Mouse (Mus musculus): ENCODE results near the gene Psmd11.

Gene Psmd11

DNA sequence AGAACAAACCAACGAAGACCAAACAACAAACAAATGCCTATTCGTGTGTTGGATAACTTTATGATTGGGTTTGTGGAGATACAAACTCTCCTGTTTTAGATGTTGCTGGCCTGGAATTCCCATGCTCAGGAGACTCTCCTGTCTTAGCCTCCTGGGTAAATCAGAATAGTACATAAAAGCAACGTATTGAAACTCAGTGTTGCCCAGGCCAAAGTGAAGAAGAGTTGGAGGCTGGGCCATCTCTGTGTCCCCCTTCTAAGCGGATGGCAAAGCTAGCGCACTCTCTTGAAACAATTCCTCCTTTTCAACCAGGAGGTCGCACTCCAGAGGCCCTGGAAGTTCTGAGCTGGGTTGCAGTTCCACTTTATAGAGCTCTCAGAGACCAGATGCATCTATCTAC lies 74.9 kb downstream of the Psmd11 start:
- in situ Hi-C loops (cut with MboI, MseI), result loop anchor here (10.0 kb wide), 1 partner anchor 282 kb away; the partner anchor contains the start of gene Myo1d

DNA sequence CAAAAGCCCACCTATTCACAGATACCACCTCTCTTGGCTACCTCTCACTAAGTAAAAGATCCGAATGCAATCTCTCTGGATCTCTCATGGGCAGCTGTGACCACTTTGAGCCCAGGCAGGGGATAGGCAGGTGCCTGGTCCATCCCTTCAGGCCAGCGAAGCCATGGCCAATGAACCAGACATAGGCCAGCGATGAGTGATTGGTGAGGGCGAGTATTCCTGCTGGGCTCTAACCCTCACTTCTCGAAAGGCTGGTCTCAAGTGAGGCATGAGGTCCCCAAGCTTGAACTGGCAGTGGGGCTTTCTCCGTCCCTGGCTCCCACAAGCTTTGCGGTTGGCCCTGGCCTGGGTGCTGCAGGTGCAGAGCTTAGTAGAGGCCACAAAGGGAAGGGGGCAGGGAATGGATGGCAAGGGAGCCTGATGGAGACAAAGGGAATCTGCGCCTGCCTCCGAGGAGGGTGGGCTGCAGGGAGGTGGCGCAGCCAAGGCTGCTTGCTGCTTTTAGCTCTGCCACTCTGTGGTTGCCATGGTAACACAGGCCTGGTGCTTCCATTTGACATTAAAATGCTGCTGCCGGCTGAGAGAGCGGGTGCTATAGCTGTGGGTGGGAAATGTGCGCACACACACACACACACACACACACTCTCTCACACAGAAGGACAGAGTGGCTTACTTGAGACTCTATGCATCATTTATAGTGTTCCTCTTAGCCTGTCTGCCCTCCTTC lies 75.5 kb downstream of the Psmd11 start:
- in situ Hi-C loops (cut with MboI, MseI), result loop anchor here (10.0 kb wide), 1 partner anchor 281 kb away; the partner anchor contains the start of gene Myo1d

DNA sequence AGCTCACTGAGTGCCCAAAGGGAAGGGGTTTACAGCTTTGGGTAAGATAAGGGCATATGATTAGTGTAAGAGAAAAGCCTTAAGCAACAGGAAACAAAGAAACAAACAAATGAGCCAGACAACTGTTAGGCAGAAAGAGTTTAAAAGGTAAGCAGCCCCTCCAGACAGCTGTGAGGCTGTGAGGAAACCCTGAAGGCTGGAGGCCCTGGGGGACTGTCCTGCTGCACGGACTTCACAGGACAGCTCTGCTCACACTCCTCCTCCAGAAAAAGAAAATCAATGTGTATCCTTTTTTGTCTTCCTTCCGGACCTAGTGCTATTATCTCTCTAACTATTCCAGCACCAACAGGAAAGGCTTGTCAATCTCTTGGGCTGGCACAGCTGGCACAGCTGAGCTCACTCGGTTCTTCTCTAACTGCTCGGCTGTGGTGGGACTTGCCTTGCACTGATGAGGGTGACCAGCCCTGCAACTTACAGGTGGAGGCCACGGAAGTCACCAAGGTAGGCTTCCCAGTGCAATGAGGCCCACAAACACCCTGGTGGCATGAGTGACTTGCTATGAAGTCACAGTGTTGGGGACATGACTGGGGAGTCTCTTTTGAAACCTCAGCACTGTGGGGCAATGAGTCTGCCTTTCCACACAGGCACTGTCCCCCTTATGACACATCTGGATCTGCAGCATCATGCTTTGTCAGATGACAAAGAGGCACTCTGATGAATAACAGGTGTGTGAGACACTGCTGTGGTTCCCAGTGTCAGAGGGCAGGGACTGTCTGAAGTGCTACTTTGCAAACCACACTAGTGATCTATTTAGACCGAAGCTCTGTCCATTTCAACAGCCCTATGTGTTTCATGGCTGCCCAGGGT lies 76.3 kb downstream of the Psmd11 start:
- in situ Hi-C loops (cut with MboI, MseI), result loop anchor here (10.0 kb wide), 1 partner anchor 280 kb away; the partner anchor contains the start of gene Myo1d

DNA sequence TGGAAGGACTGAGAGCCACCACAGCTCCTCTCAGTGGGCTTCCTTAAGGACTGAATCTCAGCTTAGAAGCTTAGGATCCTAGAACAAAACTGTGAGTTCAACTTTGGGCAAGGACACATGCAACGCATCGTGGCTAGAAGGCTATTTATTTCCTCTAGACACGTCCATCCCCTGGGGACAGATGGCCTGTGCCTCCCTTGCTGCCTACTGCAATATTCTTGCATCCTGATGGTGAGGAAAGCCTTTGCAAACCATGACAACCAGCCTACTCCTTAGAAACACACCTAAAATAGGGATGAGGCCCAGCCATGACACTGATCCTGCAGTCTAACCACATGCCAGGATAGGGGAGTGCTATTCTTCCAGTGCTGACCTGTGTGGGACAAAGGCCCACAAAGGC lies 77.2 kb downstream of the Psmd11 start:
- in situ Hi-C loops (cut with MboI, MseI), result loop anchor here (10.0 kb wide), 1 partner anchor 279 kb away; the partner anchor contains the start of gene Myo1d

DNA sequence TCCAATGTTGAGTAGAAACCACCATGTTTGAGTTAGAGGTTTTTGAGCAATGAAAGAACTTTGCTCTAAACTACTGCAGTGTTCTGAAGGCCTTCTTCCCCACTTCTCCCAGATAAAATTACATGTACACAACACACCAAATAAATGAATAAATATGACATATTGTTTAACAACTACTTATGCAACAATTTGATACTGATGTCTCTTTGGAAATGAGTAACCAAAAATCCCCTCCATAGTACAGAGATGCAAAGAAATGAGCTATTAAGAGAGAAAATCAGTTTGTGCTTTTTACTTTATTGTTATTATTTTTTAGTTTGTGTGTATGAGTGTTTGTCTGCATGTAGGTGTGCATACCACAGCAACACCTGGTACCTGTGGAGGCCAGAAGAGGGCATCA lies 78.1 kb downstream of the Psmd11 start:
- in situ Hi-C loops (cut with MboI, MseI), result loop anchor here (10.0 kb wide), 1 partner anchor 278 kb away; the partner anchor contains the start of gene Myo1d

DNA sequence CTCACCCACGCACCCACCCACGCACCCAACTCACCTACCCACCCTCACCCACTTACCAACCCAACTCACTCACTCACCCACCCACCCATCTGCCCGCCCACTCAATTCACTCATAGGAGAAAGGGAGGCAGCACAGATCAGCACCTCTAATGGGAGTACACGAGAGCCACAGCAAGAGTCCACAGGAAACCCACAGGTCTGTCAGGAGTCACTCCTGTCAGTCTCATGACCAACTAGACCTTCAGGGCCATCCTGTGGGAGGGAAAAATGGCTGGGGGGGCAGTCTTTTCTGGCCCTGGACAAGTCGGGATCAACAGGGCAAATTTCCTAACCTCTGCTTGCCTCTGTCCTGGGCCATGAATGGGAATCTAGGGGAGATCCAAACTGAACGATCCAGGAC lies 79.4 kb downstream of the Psmd11 start:
- in situ Hi-C loops (cut with MboI, MseI), result loop anchor here (10.0 kb wide), 1 partner anchor 277 kb away; the partner anchor contains the start of gene Myo1d

DNA sequence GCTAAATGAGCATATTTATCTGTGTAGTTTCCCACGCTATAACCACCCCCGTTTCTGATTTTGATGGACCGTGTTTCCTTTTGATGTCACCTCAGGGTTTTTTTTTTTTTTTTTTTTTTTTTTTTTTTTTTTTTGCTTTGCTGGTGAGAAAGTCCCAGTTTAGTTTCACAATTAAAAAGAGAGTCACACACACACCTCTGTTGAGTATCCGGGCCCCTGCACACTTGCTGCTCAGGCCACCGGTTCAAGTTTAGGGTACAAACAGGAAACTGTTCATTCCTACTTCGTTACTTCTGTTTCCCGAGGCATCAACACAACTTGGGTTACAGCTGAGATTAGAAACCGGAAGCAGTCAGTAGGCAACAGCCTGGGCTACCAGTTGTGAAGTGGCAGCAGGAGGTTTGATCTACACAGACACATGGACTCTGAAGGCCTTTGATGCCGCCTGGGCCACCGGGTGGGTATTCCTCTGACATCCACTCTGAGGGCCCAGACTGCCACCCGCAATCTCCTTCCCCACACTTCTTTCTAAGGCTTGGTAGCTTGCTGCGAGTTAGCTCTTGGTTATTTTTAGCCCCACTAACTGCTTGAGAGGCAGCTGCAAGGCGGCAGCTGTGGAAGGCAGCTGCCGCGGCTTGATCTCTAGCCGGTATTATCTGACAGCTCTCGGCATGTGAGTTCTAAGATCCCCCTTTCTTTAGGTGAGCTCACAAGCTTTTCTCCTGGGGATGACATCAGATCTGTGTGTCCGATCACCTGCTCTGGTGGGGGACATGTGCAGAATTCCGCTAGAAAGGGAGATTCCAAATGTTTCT lies 80.2 kb downstream of the Psmd11 start:
- in situ Hi-C loops (cut with MboI, MseI), result loop anchor here (10.0 kb wide), 1 partner anchor 276 kb away; the partner anchor contains the start of gene Myo1d

DNA sequence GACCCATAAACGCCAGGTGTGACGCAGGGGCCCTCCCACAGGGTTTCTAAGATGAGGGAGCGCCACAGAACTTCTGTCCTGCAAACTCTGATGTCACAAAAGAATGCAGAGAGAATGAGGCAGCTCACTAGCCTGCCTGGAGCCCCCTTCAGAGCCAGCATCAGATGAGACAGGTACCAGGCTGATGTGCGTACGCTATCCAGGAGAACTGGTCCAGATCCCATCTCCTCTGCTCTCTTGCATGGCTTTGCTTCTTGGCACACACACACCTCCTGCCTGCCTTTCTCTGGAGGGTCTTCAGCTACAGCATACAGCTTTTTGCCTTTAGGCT lies 80.7 kb downstream of the Psmd11 start:
- in situ Hi-C loops (cut with MboI, MseI), result loop anchor here (10.0 kb wide), 1 partner anchor 276 kb away; the partner anchor contains the start of gene Myo1d

DNA sequence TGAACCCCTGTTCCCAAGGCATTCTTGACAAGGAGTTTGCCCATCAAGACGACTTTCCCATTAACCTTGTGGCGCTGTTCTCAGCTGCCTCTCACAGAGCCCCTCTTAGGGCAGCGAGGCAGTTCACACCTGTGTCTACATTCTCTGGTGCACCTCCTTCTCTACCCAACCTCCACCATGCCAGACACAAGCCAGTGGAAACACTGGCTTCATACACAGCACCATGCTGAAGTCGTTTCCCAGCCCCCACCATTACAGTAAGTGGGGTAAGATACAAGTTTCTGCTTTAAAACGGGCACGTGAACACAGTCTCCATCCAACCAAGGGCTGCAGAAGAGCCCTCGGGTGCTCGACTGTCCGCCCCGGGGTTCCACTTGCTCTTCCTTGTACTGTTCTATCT lies 81.7 kb downstream of the Psmd11 start:
- in situ Hi-C loops (cut with MboI, MseI), result no loop called here

DNA sequence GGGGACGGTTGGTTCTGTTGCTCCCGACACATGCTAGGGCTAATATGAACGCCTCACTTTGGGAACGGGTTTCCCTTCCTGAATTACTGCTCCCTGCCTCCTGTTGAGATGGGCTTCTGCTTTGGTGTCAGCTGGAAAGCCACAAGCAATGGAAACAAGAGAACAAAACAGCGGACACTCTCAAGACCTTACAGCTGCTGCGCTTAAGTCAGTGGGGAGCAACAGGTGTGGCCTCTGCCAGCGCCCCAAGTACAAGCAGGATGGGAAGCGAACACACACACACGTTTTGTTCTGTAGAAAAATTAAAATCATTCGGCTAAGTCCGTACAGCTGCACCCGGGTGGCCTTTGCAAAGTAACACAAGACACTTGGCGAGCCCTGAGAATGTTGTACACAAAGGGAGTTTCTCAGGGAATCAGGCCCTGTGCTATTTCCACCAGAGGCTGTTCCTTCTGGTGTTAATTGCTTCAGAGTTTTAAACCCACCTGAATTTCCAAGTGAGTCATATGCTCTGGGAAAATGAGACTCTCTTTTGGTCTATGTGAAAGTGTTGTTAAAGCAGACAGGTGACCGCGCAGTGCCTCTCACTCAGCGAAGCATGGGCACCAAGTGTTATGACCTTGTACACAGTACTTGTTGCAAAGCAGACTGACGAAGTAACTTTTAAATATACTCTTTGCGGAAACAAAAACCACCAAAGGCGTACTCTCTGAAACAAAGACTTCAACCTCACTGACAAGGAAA lies 84.1 kb downstream of the Psmd11 start:
- in situ Hi-C loops (cut with MboI, MseI), result no loop called here

DNA sequence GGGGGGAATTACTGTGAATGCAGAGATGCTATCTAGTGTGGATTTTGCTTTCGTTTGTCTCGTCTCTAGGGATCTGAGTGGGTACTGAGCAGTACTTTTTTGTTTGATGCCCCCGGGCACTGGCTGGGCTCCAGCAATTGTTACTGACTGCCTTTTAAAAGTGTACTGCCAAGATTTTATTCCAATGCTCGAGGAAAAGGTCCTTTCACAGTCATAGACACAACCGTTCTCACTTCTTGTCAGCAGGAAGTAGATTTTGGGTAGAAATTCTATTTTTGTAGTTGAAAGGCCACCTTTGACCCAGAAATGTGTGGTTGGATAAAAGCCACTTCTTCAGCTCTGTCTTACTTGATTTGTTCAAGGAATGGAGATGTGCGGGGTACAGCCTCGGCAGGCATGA lies 85.4 kb downstream of the Psmd11 start:
- in situ Hi-C loops (cut with MboI, MseI), result no loop called here

DNA sequence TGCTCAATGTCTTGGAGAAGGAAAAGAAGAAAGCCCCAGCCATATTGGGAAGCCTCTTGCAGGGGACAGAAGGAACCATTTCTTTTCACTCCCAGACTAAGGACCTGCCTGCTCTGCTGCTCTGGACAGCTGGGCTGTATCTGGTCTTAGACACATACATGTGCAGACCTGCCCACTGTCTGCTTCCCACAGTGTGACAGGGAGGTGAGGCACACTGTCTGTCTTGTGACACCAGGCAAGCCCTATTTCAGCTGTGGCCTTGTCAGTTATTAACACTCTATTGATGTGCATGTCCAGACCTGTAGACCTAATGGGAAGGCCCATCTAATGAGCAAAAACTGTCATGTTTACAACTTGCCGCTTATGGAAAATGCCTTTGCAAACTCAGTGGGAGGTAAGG lies 86.9 kb downstream of the Psmd11 start:
- in situ Hi-C loops (cut with MboI, MseI), result no loop called here

DNA sequence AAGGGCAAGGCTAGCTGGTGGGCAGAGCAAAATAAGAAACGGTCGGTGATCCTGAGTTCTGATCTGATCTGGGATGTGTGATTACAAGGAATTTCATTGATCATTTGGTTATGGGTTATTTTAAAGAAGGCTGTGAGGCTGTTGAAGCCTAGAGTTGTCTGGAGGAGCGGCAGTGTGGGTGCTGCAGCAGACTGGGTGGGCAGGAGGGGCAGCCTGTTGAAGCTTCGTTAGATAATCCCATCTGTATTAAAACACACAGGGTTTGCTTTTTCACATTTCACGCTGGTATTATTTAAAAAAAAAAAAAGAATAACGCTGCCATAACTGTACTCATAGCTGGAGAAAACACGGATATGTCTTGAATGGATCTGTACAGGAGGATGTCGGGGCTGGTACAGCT lies 87.5 kb downstream of the Psmd11 start:
- in situ Hi-C loops (cut with MboI, MseI), result no loop called here

DNA sequence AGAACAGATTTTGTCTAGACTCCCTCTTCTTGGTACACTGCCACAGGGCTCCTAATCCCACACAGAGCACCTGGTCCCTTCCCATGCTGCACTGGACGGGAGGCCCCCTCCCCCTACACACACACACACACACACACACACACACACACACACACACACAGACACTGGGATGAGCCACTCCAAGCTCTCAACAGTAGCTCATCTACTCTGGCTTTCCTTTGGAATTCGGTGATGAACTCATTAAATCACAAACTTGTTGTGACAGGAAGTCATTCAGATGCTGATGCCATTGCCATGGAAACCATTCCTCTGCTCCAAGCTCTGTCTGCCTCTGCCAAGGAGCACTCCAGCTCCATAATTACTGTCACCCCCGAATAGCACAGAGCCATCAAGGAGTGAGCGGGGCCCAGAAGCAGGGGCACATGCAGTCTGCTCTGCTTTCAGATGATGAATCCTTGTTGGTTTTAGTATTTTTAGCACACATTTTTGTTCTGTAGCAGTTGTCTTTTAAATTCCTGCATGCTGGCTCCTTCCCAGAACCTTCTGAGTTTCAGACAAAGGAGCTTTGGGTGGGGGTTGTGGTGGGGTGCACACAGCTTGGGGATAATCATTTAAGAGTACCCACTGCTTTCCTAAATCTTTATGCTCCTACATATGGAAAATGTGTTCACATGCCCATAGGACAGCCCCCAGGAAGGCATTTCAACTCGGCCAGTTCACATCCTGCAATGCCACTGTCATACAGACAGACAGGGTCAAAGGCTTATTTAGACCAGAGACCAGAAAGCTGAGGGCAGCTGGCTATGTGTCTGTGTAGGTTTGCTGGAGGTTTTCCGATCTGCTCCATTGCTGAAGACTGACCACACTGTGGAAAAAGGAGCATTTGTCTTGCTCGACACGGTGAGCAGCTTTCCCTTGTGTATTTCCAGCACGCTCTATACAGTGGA lies 90.3 kb downstream of the Psmd11 start:
- in situ Hi-C loops (cut with MboI, MseI), result no loop called here

DNA sequence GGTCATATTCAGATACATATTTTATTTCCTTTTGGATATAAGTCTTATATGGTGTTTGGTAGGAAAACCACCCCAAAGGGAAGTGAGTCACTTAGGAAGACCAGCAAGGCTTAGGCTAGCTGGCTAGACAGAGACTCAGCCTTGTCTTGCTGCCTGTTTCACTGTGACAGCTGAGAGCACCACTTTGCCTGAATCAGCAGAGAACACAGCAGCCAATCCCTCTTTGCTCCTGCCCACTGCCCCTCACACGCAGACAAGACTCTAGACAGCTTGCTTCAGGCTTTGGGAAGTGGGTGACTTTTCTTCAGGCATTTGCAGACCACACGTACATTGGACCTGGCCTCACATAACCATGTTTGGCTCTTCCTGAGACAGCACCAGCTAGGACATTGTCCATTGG lies 92.7 kb downstream of the Psmd11 start:
- in situ Hi-C loops (cut with MboI, MseI), result no loop called here
